Mouse (Mus musculus) cerebellum, postnatal 4 days (tissue): ENCODE measurements around the gene Prnp.
A peak's percentile ranks its signal among the peaks of the same experiment; 100 is the strongest.

Experiments
- DNase-seq, 2 experiments: peaks; one replicate each; pipeline ENCODE4 v3.0.0; 2022; ENCODE audit warnings: low spot score in 2 of 2, mixed read lengths in 1 of 2

The Prnp gene

DNA sequence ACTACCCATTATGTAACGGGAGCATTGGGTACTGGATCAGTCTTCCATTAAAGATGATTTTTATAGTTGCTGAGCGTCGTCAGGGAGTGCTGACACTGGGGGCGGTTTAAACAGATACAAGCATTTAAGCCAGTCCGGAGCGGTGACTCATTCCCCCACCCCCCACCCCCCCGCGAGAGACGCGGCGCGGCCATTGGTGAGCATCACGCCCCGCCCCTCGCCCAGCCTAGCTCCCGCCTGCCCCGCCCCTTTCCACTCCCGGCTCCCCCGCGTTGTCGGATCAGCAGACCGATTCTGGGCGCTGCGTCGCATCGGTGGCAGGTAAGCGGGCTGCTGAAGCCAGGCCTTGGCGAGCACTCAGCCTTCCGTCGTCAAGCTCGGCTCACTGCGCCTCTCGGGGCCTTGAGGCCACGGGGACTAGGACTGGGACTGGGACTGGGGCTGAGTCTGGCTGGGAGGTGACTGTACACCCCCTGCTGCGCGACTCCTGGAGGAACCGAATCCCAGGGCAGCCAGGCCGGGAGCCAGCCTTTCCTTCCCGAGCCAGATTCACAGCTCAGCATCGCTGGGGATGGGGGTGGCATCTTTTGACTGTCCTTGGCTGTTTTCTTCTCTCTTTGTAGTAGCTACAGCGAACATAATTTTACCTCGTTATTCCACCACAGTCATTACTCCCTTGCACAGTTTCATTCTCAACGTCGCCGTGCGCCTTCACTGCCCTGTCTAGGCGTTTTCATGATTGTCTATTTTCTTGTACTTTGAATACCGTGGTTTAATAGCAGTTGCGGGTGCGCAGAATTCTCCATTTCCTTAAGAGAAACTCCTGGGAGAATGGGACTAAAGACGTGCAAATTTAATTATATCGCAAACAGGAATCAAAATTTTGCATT lies at the start of gene Prnp, which contains the start of gene Prn:
TSS of gene Prnp (plus strand) at position 246 of the 890 bp plus-strand sequence.
TSS of gene Prn (plus strand) at position 275 of the 890 bp plus-strand sequence.
- DNase-seq = peak; percentile 81 to 93

DNA sequence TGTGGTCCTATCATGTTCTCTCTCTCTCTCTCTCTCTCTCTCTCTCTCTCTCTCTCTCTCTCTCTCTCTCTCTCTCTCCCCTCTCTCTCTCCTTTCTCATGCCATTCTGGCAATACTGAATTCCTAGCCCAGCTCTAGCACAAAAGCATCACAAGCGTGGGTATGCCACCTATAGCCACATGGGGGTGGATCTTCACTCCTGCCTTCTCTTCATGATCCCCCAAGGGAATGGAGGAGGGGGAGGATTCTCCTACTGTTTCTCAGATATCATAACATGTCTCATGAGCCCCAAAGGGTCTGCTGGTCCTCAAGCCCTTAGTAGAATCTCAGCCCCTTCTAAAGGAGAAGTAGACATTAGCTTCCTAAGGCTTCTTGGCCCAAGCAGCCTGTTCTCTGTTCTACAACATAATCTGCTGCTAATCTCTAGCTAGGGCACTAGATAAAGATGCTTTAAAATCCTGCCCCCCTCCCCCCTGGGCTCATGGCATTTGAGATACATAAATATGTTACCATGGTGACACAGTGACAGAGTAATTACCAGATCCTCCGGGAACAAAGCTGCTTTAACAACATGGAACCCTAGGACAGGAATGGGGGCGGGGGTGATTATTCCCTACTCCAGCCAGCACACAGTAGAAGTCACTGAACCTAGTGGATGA lies 47.0 kb upstream of the Prnp start:
- no peak for DNase-seq

DNA sequence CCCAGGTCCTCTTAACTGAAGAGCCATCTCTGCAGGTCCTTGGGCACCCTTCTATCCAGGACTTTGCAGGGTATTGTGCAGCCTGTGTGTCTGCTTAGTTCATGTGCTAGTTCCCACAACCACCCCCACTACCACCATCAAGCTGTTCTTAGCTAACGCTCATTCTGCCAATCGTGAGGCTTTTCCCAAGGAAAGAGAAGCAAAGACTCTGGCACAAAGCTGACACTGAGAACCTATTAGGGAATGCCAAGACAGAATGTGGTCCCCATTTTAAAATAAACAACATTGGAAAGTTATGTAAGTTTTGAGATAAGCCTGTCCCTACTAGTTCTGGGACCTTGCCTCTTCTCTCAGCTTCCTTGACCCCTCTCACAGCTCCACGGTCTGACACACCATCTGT lies 46.3 kb upstream of the Prnp start:
- no peak for DNase-seq

DNA sequence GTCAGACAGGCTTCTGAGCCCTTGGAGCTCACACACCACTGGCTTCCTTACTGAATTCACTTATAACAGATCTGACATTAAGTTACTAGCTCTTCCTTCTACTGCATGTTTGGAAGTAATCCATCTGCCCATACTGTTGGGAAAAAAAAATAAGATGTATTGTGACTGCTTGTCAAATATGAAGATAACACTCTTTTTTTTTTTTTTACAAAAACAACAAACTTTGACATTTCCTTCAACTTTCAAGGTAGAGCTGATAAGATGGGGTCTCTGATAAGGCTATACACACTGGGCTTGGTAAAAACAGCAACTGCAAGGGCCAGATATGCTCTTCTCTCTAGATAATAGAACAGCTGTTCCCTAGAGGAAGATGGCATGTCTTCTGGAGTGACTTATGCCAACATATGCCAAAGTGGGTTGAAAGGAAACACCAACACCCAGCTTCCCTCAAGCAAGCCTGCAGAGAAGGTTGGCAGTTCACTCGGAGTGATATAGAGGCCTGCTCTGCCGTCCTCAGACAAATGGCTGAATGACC lies 45.4 kb upstream of the Prnp start:
- DNase-seq = no peak

DNA sequence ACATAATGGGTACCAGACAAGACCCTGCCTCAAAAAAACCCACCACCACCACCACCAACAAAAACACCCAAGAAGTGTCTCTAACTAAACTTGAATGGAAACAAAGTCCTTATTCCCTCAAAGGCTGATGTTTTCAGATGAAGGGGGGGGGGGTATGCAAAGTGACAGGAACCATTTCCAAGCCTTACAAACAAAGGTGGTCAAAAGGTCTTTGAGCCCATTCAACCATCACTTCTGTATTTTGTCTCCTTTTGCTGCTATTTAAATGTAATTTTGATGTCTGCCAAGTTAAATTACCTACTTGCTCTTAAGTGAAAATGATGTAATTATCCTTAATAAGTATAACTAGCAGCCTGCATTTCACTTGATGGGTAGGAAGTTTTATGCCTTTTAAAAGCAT lies 43.1 kb upstream of the Prnp start:
- no peak for DNase-seq

DNA sequence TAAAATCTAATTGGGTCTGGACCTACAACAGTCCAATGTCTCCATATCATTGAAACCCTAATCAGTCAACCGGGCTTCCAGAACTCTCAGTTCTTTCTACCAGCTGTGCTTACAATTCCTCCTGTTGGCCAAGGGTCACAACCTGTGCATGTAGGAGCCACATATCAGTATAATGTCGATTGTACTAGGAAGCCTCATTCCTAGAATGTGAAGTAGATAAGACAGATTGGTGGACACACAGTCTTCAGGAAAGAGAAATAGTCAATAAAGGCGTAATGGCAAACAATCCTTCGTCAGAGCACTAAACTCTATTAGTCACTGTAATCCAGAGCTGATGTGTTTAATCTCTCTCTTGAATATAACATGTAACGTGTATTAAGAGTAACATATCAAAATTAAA lies 40.7 kb upstream of the Prnp start:
- no peak for DNase-seq

DNA sequence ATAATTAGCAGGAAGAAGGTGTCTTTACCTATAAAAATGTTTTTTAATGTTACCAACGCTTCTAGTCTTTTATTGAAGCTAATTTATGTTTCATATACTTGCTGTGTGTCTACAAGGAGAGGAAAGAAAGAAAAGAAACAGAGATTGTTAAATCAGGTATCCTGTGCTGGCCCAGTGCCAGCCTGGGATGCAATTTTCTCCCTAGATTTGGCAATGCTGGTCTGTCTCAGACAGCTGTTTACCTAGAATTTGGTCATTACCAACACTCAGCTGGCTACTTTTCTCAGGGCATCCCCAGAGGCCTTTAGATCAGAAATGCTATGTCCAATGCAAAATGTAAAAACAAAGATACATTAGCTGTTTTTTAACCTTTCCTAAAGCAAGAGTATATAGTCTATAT lies 36.4 kb upstream of the Prnp start:
- no peak for DNase-seq

DNA sequence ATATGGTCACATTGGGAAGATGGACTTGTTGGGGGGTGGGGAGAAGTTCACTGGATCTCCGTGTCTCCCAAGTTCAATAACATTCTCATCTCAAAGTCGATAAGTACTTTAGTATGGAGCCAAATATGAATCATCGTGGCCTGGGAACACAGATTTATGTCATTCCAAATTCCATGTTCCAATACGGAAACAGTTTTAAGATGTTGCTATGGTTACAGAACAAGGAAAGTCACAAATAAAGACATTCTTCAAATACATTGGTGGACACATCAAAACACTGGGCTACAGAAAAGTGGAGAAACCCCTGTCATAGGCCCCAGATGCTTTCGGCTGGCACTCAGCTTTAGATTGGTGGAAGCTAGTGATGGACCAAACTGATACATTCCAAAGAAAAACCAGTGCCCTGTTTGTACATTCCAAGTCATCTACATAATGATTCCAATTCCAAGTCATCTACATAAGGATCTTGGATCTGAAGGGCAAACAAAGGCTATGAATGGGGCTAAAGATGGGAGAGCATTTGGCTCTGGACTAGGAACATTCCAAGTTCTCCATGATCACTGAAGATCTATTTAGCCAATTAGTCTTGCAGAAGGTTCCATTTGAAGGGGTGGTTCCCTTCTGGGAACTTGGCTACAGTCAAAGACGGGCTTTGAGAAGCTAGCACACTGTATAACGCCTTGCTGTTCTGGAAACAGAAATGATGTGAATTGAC lies 33.0 kb upstream of the Prnp start:
- DNase-seq = no peak

DNA sequence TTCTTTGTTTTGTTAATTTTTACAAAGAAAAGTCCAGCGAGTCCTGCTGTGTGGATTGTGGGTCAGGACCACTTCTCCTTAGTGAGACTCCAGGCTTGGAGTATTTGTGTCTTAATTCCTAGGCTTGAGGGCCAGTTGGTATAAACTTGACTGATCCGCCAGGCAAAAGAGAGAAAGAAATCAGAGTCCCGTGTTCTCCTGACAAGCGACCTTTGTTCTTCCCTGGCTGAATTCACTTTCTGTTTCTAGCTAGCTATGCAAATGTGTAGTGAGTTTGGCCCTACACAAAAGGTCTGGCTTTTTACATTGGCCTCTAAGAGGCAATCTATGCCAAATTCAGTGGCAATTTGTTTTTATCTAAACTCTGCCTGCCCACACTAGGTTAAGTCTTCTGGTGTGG lies 28.0 kb upstream of the Prnp start:
- no peak for DNase-seq

DNA sequence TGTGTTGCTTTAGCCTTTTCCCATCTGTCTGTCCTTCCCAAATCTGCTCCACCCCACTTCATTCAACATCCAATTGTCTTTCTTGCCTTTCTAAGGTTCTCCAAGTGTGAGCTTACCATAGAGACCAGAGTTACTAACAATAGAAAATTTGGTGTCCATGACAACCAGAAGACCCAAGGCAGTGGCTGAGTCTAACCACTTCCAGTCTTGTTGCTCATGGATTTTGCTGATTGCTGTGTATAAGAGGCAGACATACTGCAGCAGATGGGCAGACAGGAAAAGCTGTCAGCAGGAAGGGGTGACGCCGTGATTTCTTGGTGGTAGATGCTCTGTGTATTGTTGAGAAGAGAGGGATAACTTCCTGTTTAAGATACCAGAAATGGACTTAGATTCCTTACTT lies 26.6 kb upstream of the Prnp start:
- no peak for DNase-seq

DNA sequence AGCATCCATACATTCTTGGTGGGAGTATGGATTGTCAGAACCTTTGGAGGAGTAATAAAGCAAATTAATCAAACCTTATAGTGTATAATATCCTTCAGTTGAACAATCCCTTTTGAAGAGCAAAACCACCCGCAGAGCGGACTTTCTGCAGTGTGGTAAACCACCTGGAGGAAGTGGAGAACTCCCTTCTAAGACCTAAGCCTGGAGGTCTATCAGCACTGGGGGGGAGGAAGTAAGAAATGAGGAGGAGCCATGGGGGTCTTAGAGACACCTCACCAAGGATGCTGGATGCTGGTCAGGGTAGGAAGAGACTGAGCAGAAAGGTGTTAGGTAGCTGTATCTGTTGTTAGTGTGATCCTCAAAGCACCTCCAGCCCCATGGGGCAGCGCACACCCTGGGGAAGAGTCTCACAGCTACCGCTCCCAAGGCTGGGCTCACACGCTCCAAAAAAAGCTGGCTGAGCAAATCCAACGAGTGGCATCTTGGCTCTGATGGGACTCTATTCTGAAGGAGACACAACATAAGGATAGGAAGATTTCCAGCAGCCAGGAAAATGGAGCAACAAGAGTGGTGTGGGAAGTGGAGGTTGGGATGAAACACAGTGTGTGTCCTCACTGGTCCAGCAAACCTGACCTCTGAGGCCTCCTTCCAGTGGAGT lies 23.1 kb upstream of the Prnp start:
- DNase-seq = no peak

DNA sequence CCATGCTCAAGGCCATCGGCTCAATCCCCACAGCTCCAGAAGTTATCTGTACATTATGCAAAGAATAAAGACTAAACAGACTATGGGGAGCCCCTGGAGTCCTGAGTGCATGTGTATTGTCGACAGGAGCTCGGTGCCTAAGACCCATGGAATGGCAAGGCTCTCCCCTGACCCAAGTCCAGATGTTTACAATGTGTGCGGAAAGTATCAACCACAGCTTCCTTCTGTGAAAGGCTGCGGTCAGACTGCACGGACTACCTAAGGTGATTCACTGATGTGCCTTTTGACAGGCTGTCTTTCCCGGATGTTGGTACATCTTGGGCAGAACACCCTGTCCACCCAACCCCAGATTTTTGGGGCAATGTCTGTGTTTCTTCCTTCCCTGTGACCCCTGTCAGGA lies 21.5 kb upstream of the Prnp start:
- no peak for DNase-seq

DNA sequence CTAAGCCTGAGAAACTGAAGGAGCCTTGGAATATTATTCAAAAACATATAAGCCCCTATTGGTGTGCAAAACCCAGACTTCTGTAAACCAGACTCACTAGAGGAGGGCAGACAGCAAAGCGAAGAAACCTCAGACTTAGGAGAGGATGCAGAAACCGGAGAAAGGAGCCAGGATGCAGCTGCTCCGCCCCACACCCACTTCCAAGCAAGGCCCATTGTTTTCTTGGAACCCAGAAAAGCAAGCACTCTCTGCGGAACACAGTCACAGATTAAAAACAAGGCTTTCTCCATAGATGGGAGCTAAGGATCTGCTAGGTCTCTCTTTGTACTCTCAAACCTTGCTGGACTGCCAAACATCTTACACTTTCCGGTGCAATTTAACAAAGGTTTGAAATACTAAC lies 17.2 kb upstream of the Prnp start:
- DNase-seq = no peak

DNA sequence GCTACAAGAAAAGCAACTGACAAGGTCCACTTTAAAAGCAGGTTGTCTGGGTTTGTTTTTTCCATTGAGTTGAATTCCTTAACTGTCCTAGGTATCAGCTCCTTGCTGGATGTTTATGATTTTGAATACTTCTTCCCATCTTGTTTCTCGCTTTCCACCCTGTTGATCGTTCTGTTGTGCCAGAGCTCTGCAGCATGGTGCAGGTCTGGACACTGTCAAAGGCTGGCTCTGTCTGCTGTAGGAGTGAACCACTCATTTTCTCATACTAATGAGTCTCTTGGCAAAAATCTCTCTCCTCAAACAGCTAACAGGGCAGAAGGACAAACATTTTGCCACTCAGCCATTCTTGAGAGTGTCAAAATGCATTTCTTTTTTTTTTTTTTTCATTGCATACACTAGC lies 14.6 kb upstream of the Prnp start:
- no peak for DNase-seq

DNA sequence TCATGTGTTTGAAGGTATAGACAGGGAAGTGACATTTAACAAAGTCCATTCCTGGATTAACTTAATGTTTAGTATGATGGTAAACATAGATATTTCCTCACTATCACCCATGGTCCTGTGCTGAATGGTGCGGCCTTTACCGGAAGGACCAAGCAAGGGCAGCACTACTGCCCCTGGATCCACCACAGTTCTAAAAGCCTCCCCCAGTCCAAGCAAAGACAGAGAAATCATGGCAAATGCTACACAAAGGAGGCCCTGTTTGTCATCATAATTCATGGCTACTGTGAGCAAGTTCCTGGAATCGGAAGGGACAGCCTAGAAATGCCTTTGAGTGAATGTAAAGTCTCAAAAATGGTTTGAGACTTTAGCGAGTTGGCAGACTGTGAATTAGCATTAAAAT lies 13.7 kb upstream of the Prnp start:
- no peak for DNase-seq

DNA sequence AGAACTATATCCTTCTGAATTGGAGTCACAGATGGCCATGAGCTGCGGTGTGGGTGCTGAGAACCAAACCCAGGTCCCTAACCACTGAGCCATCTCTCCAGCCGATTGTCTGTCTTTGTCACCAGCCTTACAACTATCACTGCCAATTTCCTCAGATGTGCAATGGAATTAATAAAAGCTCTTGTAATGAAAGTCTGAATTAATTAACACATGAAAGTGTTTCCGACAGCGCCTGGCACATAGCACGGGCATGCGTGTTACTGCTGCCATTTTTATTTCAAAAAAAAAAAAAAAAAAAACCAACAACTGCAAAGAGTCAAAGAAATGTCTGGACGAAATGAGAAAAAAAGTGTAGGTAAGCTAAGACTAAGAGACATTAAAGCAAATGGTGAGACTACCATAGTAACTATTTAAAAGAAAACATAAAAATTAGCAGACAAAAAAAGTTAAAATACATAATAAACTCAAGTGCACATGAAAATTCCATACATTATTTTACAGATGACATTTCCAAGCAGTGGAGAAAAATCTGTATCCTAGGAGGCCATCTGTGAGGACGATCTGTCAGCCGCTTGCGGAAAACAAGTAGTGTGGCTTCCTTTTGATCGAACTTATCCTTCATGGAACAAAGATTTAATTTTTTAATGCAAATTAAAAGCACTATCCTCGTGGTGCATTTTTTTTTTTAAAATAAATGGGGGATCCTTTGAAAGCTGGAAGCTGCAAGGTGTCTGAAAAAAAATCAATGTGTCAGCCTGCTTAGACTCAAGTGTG lies 12.2 kb upstream of the Prnp start:
- no peak for DNase-seq

DNA sequence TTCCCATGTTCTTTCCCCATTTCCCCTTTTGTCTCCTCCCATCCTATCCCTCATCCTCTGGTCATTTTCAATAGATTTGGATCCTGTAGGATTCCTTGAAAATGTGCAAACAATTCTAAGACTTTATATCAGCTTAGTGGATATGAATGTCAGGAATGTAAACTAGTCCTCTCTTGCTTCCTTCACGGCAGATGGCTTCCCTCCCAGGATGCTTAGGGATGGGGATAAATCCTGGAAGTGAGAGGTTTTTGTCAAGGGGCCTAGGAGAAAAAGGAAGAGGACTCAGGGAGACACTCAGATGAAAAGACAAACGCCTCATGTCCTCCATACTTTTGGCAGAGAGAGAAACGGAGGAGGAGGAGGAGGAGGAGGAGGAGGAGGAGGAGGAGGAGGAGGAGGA lies 7.3 kb upstream of the Prnp start:
- no peak for DNase-seq

DNA sequence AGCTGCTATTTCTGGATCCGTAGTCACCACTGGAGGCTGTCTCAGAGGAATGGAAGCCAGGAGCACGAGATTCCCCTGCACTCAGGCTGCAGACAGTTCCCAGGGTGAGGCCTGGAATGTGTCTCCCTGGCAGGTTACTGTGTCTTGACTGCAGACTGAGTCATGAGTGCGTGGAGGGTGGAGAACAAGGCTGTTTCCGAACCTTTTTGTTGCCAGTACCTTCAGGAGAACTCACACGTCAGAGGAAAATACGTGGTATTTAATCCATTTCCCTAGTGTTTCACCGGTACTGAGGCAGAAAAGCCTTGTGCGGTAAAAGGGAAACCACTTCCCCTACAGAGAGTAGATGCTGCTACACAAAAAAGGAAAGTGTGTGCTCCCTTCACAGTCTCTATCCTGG lies 6.9 kb upstream of the Prnp start:
- no peak for DNase-seq

DNA sequence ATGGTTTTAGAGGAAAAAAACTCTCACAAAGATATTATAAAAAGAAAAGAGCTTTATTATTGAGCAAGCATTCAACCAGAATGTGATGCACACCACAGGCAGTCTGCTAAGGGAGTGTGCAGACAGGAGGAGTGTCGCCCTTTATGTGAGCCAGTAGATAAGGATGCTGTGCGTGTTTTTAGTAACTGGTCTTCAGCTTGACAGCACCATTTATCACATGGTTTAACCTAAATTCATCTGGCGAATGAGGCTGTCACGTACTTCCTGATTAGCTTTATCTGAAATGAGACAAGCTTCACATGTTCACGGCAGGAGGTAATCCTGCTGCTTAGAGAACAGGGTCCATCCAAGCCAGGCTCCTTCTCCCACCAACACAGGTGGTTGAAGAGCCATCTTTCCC lies 4.7 kb upstream of the Prnp start:
- no peak for DNase-seq

DNA sequence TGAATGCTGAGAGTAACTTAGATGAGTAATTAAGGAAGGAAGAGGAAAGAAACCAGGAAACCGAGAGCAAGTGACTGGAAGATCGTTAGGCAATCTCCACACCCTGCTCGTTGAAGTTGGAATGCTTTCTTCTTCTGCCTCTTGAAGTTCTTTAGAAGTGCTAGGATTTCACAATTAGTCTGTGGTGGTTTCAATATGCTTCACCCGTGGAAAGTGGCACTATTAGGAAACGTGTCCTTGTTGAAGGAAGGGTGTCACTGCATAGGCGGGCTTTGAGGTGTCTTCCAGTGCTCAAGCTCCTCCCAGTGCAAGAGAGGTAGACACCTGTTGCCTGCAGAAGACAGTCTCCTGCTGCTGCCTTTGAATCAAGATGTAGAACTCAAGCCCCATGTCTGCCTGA lies 4.0 kb upstream of the Prnp start:
- no peak for DNase-seq

DNA sequence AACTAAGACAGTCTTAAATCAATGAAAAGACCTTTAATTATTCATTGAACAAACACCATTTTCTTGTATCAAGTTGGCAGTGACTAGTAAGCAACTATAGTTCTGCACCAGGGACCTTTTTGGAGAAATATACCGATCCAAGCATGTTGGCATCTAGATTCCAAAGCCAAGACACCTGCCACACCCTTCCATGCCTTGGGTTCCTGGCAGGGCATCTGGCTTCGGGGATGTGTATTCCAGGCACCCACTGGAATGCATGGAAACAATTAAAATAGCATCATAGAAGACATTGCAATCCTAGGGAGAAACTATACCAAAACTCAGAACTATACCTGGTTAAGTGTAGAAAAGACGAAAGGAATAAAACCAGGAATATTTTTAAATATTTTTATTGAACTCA lies 3.5 kb upstream of the Prnp start:
- no peak for DNase-seq
